Mouse (Mus musculus) spleen, adult 2 months (tissue): ENCODE measurements around the gene Mea1. TPM values are rescaled to one million over a fixed set of nuclear protein-coding genes. Genes with fewer than 3 reads are reported as not detected.

ENCODE experiments used
- DNase-seq, 2 experiments: peaks; one replicate each; pipeline versions ENCODE4 v3.0.0 to v3.0.0-alpha.2; 2012 to 2021; ENCODE audit warnings: low spot score in 2 of 2, low read depth in 1 of 2
- H3K27ac ChIP-seq: fragments of 200-500 bp; 2 replicates; pipeline ENCODE4 v1.5.1; 2012; ENCODE audit warnings: low read length, inconsistent platforms; ENCODE audit not compliant: insufficient read depth
- H3K27me3 ChIP-seq: fragments of 200-500 bp; 2 replicates; pipeline ENCODE4 v1.6.1; 2012; ENCODE audit warnings: mild to moderate bottlenecking, moderate library complexity, low read length, inconsistent platforms; ENCODE audit not compliant: control insufficient read depth, insufficient read depth
- H3K36me3 ChIP-seq: fragments of 200-500 bp; 2 replicates; pipeline ENCODE4 v1.6.1; 2012; ENCODE audit warnings: mild to moderate bottlenecking, low read length, inconsistent platforms; ENCODE audit not compliant: control insufficient read depth, insufficient read depth
- H3K4me1 ChIP-seq: fragments of 200-500 bp; 2 replicates; pipeline ENCODE4 v1.6.1; 2011; ENCODE audit warnings: inconsistent platforms; ENCODE audit not compliant: control insufficient read depth, insufficient read depth, insufficient read length
- H3K4me3 ChIP-seq: fragments of 200-500 bp; 2 replicates; pipeline ENCODE4 v1.5.1; 2011; ENCODE audit warnings: mild to moderate bottlenecking, inconsistent platforms; ENCODE audit not compliant: insufficient read depth, insufficient read length; ENCODE audit errors: extremely low read depth
- CTCF ChIP-seq: fragments of 200-500 bp; IDR thresholded peaks from 2 replicates; pipeline ENCODE4 v1.5.1; 2011; ENCODE audit warnings: mild to moderate bottlenecking, inconsistent platforms; ENCODE audit not compliant: insufficient read depth, insufficient read length, insufficient replicate concordance; ENCODE audit errors: extremely low read depth
- POLR2A ChIP-seq: fragments of 200-500 bp; IDR thresholded peaks from 2 replicates; pipeline ENCODE4 v1.6.1; 2011; ENCODE audit warnings: low read depth, low read length, inconsistent platforms
- WGBS: fragments of 180-500 bp; shearing (Covaris S2); methylation state at CpG from one replicate; pipeline ENCODE4 v1.1.7; 2018; 5-methylcytosine and 5-hydroxymethylcytosine counted together
- polyA plus RNA-seq: library from polyadenylated mRNA; depleted of rRNA; stranded (reverse); fragments of >200 nt; gene quantifications from 2 replicates; pipeline ENCODE4 v1.2.3, GENCODE M21; 2012; rRNA removed

The Mea1 gene
- polyA plus RNA-seq, 1 experiment, result 30.2 TPM

DNA sequence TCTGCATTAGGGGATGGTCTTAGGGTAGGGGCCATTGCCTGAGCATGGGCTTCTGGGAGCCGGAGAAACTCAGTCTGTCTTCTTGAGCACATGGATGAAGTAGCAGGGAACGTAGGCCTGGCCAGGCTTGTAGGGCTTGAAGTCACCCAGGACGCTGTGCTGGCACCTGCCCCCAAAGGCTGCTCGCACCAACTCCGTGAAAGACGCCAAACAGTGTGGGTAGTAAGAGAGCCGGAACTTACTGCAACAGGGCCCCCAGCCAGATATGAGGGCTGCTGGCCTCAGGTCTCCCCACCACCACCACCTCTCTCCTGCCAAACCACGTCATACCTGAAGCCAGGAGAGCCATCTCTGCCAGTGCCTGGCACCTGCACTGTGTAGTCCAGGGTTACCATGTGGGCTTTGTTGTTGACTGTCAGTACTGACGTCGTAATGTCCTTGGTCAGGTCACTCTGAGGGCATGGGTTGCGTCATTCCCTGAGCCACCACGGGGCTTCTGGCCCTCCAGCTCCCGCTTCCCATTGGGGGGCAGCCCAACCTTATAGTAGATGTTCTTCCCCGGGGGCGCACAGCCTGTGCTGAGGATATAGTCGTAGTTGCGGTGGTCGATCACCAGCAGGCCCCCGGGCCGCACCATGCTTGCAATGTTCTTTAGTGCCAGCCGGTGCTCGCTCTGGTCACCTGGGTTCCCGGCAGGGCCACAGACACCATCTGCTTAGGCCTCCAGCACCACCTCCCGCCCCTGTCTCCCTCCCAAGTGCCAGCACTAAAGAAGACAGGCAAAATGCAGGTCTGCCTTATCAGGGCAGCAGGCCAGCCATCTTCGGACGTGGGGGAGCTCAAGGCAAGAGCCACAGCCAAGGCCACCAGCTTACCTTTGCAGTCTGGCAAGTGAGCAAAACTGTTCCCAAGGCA is 47.4 kb downstream of the Mea1 start:
- H3K4me3 ChIP-seq, result no peak overlapping the region
- H3K27me3 ChIP-seq, result no peaks in the 10 kb centered on the region
- no peak for DNase-seq
- 93% methylated on average over 26 of the region's 26 CpGs for WGBS
- H3K36me3 ChIP-seq, result peaks cover 18% of the 10 kb centered on the region
- no peak overlapping the region for H3K27ac ChIP-seq
- no peak for TF ChIP-seq CTCF
- TF ChIP-seq POLR2A, result no peak
- H3K4me1 ChIP-seq, result no peaks in the 10 kb centered on the region

DNA sequence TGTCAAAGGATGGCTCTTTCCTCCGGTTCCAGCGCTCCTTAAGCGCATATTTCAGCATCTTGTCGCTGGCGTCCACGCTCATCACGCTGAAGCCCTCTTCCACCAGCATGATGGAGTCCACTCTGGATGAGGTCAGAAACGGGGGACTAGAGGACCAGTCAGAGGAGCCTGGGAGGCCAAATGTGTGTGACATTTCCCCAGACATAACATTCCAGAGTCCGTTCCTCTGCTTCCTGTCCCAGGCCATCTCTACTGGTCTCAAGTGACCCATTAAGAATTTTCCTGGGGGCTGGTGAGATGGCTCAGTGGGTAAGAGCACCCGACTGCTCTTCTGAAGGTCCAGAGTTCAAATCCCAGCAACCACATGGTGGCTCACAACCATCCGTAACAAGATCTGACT is 48.7 kb downstream of the Mea1 start:
- 90% methylated on average over 11 of the region's 11 CpGs for WGBS
- no peak for TF ChIP-seq CTCF
- no peak for TF ChIP-seq POLR2A
- peaks cover 13% of the 10 kb centered on the region for H3K36me3 ChIP-seq
- no peak for DNase-seq
- no peaks in the 10 kb centered on the region for H3K27me3 ChIP-seq
- H3K4me1 ChIP-seq, result no peaks in the 10 kb centered on the region
- H3K27ac ChIP-seq, result no peak overlapping the region
- H3K4me3 ChIP-seq, result no peak overlapping the region

DNA sequence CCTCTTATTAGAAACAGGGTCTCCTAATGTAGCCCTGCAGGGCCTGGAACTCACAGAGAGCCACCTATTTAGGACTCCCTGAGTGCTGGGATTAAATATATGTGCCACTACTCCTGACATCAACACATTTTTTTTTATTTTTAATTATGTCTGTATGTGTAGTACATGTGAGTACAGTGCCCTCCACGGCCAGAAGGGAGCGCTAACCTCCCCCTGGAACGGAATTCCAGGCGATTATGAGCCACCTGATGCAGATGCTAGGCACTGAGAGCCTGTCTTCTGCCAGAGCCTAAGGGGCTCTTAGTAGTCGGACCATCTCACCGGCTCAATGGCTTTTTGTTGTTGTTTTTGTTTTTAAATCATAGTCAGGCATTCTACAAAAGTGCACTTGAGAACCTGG is 49.4 kb downstream of the Mea1 start:
- no peak overlapping the region for H3K27ac ChIP-seq

DNA sequence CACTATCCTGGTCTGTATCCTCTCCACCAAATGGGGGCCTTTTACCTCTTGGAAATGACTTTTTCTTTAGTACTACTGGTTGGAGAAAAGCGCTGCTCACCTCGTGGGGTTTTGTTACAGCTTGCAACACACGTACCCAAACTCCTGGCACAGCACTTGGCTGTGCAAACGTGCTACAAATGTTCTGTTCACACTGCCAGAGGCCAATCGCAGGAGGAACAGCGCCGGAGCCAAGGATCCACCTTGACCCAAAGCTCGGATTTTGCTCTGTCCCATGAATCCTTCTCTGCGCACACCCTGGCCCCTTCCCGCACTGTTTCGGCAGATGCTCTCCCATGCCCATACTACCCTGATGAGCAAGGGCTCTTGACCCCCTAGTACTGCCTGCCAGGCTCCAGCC is 49.9 kb downstream of the Mea1 start:
- Histone ChIP-seq H3K4me3 (no peak overlapping the region), H3K27ac (no peak overlapping the region)
- 80% methylated on average over 11 of the region's 11 CpGs for WGBS

More for the DNA sequence above, 49.4 kb downstream of the Mea1 start:
- Histone ChIP-seq H3K36me3 (peaks cover 11% of the 10 kb centered on the region), H3K4me3 (no peak overlapping the region), H3K27me3 (no peaks in the 10 kb centered on the region), H3K4me1 (no peaks in the 10 kb centered on the region)
- TF ChIP-seq POLR2A (no peak), CTCF (no peak)
- WGBS, result 57% methylated on average over 6 of the region's 6 CpGs
- DNase-seq, result no peak

DNA sequence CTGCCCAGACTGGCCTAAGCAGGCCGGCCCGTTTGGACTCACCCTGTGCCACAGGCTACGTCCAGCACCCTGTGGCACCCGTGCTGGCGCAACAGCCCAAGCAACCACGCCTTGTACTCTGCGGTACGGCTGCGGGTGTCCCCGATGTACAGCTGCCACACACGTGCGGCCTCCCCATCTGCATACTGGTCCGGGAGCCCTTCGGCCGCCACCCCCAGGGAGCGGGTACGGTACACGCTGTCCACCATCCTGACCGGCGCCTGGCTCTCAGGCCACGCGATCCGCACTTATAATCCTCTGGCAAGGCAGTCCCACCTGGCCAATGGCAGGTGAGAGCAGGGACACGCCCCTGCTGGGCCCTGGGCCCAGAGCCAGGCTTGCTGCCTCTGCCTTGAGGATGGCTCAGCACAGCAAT is 50.3 kb downstream of the Mea1 start, which contains the start of gene Gnmt:
TSS of gene Gnmt (minus strand) at position 265 of the 415 bp plus-strand sequence.
- peaks cover 7% of the 10 kb centered on the region for H3K36me3 ChIP-seq
- H3K27ac ChIP-seq, result no peak within 1 kb of the TSS
- WGBS, result 57% methylated on average over 24 of the region's 24 CpGs
- H3K27me3 ChIP-seq, result no peaks in the 10 kb centered on the region
- no peaks in the 10 kb centered on the region for H3K4me1 ChIP-seq
- DNase-seq, result no peak
- TF ChIP-seq CTCF (no peak), POLR2A (no peak)
- H3K4me3 ChIP-seq, result no peak within 1 kb of the TSS

More for the DNA sequence above, 49.9 kb downstream of the Mea1 start:
- DNase-seq, result no peak
- Histone ChIP-seq H3K36me3 (peaks cover 10% of the 10 kb centered on the region), H3K27me3 (no peaks in the 10 kb centered on the region), H3K4me1 (no peaks in the 10 kb centered on the region)
- TF ChIP-seq CTCF, result no peak
- TF ChIP-seq POLR2A, result no peak

Other genes starting within 250 kb of the Mea1 start
- gene Crip3, start 249.9 kb upstream of the Mea1 start, polyA plus RNA-seq, result 8.9 and 10.0 TPM in 2 replicates
- gene Slc22a7, start 240.3 kb upstream of the Mea1 start, polyA plus RNA-seq, result 0.07 TPM in 1 of 2 replicates, not detected in the other
- 0.82 and 0.89 TPM in 2 replicates for gene Ttbk1, start 191.1 kb upstream of the Mea1 start, polyA plus RNA-seq
- gene Dnph1, start 182.1 kb upstream of the Mea1 start, polyA plus RNA-seq, result 2.3 and 3.6 TPM in 2 replicates
- gene Cul9, start 132.4 kb upstream of the Mea1 start, polyA plus RNA-seq, result 16.2 and 19.4 TPM in 2 replicates
- 146 and 226 TPM in 2 replicates for gene Srf, start 122.6 kb upstream of the Mea1 start, polyA plus RNA-seq
- 8.5 and 11.1 TPM in 2 replicates for gene Ptk7, start 49.3 kb upstream of the Mea1 start, polyA plus RNA-seq
- gene Klc4, start 32.8 kb upstream of the Mea1 start, polyA plus RNA-seq, result 14.2 and 14.6 TPM in 2 replicates
- gene Mrpl2, start 32.6 kb upstream of the Mea1 start, polyA plus RNA-seq, result 48.3 and 49.8 TPM in 2 replicates
- 19.0 and 21.5 TPM in 2 replicates for gene Cul7, start 28.5 kb upstream of the Mea1 start, polyA plus RNA-seq
- gene Rrp36, start 4.4 kb upstream of the Mea1 start, polyA plus RNA-seq, result 25.8 and 32.8 TPM in 2 replicates
- gene Klhdc3, start 2.1 kb downstream of the Mea1 start, polyA plus RNA-seq, result 57.5 and 69.2 TPM in 2 replicates
- 28.8 and 34.2 TPM in 2 replicates for gene Ppp2r5d, start 26.3 kb downstream of the Mea1 start, polyA plus RNA-seq
- 44.9 and 64.0 TPM in 2 replicates for gene Pex6, start 32.7 kb downstream of the Mea1 start, polyA plus RNA-seq
- 6.4 and 8.1 TPM in 2 replicates for gene Gnmt, start 50.4 kb downstream of the Mea1 start, polyA plus RNA-seq
- 55.6 and 62.8 TPM in 2 replicates for gene Cnpy3, start 73.4 kb downstream of the Mea1 start, polyA plus RNA-seq
- 0.08 and 0.20 TPM in 2 replicates for gene Ptcra, start 84.9 kb downstream of the Mea1 start, polyA plus RNA-seq
- 37.3 and 73.8 TPM in 2 replicates for gene 2310039H08Rik, start 93.8 kb downstream of the Mea1 start, polyA plus RNA-seq
- 13.7 and 14.0 TPM in 2 replicates for gene Rpl7l1, start 103.9 kb downstream of the Mea1 start, polyA plus RNA-seq
- gene Bicral, start 179.7 kb downstream of the Mea1 start, polyA plus RNA-seq, result 14.4 and 14.5 TPM in 2 replicates
- 17.2 and 21.3 TPM in 2 replicates for gene Tbcc, start 211.9 kb downstream of the Mea1 start, polyA plus RNA-seq
- not detected in 2 replicates for gene Prph2, start 231.7 kb downstream of the Mea1 start, polyA plus RNA-seq